Mouse (Mus musculus) stomach, postnatal 0 days (tissue): ENCODE measurements around the gene Pan2. TPM values are rescaled to one million over a fixed set of nuclear protein-coding genes. Genes with fewer than 3 reads are reported as not detected.

Experiments
- ATAC-seq: fragments of 200-750 bp; cut with Nextera tagmentation; 2 replicates; pipeline ENCODE4 v1.8.0; 2017; ENCODE audit not compliant: low FRiP score, low TSS enrichment
- DNase-seq: peaks from one replicate; pipeline ENCODE4 v3.0.0-alpha.2; 2016; ENCODE audit warnings: low spot score
- H3K27ac ChIP-seq: fragments of 300-500 bp; sonication (generic); replicated peaks from 2 replicates; pipeline ENCODE4 v1.5.1; 2014; ENCODE audit warnings: mild to moderate bottlenecking, control low read depth
- H3K27me3 ChIP-seq: fragments of 300-500 bp; sonication (generic); 2 replicates; pipeline ENCODE4 v1.6.1; 2014; ENCODE audit warnings: low read length; ENCODE audit not compliant: control insufficient read depth, insufficient read depth
- H3K36me3 ChIP-seq: fragments of 300-500 bp; sonication (generic); 2 replicates; pipeline ENCODE4 v1.6.1; 2014; ENCODE audit warnings: low read length, mixed read lengths; ENCODE audit not compliant: control insufficient read depth, insufficient read depth
- H3K4me1 ChIP-seq: fragments of 300-500 bp; sonication (generic); replicated peaks from 2 replicates; pipeline ENCODE4 v1.6.1; 2014; ENCODE audit warnings: antibody characterized with exemption; ENCODE audit not compliant: control insufficient read depth, insufficient read depth
- H3K4me2 ChIP-seq: fragments of 300-500 bp; sonication (generic); replicated peaks from 2 replicates; pipeline ENCODE4 v1.6.1; 2014; ENCODE audit warnings: low read depth, mild to moderate bottlenecking, control low read depth, moderate library complexity
- H3K4me3 ChIP-seq: fragments of 300-500 bp; sonication (generic); 2 replicates; pipeline ENCODE4 v1.5.1; 2014; ENCODE audit warnings: low read depth, low read length, control low read depth
- H3K9ac ChIP-seq: fragments of 300-500 bp; sonication (generic); 2 replicates; pipeline ENCODE4 v1.6.1; 2014; ENCODE audit warnings: mild to moderate bottlenecking, low read length, control low read depth, mixed read lengths
- H3K9me3 ChIP-seq: fragments of 300-500 bp; sonication (generic); 2 replicates; pipeline ENCODE4 v1.6.1; 2016; ENCODE audit warnings: low read length; ENCODE audit not compliant: control insufficient read depth
- CTCF ChIP-seq: IDR thresholded peaks from 2 replicates; pipeline ENCODE4 v1.5.1; 2016; ENCODE audit warnings: antibody characterized with exemption, low read depth, mild to moderate bottlenecking, moderate library complexity
- EP300 ChIP-seq: optimal IDR thresholded peaks from 2 replicates; pipeline ENCODE3; 2016; ENCODE audit warnings: antibody characterized with exemption
- WGBS: fragments of 180-500 bp; shearing (Covaris S2); extraction: QIAGEN DNeasy Blood & Tissue Kit; methylation state at CpG from one replicate; pipeline ENCODE4 v1.1.7; 2014; 5-methylcytosine and 5-hydroxymethylcytosine counted together
- polyA plus RNA-seq: library from polyadenylated mRNA; unstranded; fragments of >200 nt; fragmentation: Nextera tagmentation; extraction: Ambion mirVana; gene quantifications from 2 replicates; pipeline ENCODE4 v1.2.1, GENCODE M21; 2015

Gene Pan2
- polyA plus RNA-seq, 1 experiment from 2014 or later, result 12.6 TPM

DNA sequence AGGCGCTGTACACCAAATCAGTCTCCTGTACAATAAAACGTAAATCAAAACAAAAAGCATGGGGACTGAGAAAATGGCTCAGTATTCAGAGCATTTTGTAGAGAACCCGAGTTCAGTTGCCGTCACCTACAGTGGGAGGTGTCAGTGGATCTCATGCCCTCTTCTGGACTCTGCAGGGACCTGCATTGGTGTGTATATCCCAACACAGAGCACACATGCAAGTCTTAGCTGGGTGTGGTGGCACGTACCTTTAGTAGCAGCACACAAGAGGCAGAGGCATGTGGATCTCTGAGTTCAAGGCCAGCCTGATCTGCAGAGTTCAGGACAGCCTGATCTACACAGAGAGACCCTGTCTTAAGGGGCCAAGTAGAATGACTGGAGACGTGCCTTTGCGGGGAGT is 6.5 kb downstream of the Pan2 start:
- no peak overlapping the region for H3K27ac ChIP-seq
- no peaks in the 10 kb centered on the region for H3K9me3 ChIP-seq
- no peak overlapping the region for H3K9ac ChIP-seq
- no peak overlapping the region for H3K4me2 ChIP-seq
- DNase-seq (no peak), ATAC-seq (no peak)
- H3K36me3 ChIP-seq, result peaks cover 17% of the 10 kb centered on the region
- no peak for TF ChIP-seq EP300
- 0 out of 2 replicates have a peak, but pooled peaks have one; percentile 11 for TF ChIP-seq CTCF
- H3K4me1 ChIP-seq, result no peaks in the 10 kb centered on the region
- WGBS, result 83% methylated on average over 7 of the region's 7 CpGs
- H3K4me3 ChIP-seq, result no peak overlapping the region
- H3K27me3 ChIP-seq, result no peaks in the 10 kb centered on the region

DNA sequence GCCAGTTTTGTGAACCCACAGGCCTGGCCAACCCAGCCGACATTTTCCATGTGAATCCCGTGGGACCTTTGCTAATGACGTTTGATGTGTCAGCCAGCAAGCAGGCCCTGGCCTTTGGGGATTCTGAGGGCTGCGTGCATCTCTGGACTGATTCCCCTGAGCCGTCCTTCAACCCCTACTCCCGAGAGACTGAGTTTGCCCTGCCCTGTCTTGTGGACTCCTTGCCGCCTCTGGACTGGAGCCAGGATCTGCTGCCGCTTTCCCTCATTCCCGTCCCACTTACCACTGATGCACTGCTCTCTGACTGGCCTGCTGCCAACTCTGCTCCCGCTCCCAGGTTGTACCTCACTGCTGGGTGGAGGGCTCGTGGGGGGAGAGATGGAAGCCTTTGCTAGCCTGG is 7.0 kb downstream of the Pan2 start:
- Histone ChIP-seq H3K36me3 (peaks cover 17% of the 10 kb centered on the region), H3K9ac (no peak overlapping the region), H3K27ac (0 out of 2 replicates have a peak overlapping the region, but pooled peaks have one; percentile 2), H3K4me3 (no peak overlapping the region), H3K4me2 (no peak overlapping the region), H3K27me3 (no peaks in the 10 kb centered on the region), H3K4me1 (no peaks in the 10 kb centered on the region), H3K9me3 (no peaks in the 10 kb centered on the region)
- DNase-seq (peak; percentile 63), ATAC-seq (peak; percentile 28; the same call in 1 of the 2 replicates)
- TF ChIP-seq CTCF, result no peak
- TF ChIP-seq EP300, result no peak
- 48% methylated on average over 11 of the region's 11 CpGs for WGBS

DNA sequence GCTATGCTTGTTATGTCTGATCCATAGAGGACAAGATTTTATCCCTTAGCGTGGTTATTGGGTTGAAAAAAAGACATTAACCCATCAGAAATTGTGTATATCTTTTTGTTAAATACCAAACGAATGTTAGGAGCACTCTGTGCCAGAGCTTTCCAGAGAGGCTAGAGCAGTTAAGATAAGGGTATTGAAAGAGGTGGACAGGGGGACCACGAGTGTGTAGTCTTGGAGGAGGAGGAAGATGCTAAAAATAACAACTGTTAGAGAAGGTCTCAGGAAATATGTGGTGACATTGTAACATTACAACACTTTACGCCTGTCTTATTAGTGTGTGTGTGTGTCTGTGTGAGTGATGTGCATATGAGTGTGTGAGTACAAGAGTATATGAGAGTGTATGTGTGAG is 7.8 kb downstream of the Pan2 start:
- Histone ChIP-seq H3K4me2 (no peak overlapping the region), H3K9me3 (no peaks in the 10 kb centered on the region), H3K27ac (no peak overlapping the region), H3K36me3 (peaks cover 19% of the 10 kb centered on the region), H3K9ac (no peak overlapping the region), H3K4me1 (no peaks in the 10 kb centered on the region), H3K27me3 (no peaks in the 10 kb centered on the region), H3K4me3 (no peak overlapping the region)
- DNase-seq (no peak), ATAC-seq (no peak)
- no peak for TF ChIP-seq EP300
- no peak for TF ChIP-seq CTCF
- 66% methylated on average over 4 of the region's 4 CpGs for WGBS

DNA sequence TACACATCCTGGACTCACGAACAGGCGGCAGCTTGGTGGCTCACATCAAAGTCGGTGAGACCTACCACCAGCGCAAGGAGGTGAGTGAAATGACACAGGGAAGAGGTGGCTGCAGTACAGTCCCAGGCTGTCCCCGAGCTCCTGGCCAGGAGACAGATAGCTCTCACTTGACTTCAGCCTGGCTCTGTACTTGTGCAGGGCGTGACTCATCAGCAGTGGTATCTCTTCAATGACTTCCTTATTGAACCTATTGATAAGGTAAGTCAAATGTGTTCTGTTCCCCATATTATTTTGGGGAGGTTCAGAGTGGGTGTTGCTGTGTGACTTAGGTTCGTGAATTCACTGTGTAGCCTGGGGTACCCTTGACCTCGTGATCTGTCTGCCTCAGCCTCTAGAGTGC is 12.4 kb downstream of the Pan2 start:
- peaks cover 22% of the 10 kb centered on the region for H3K36me3 ChIP-seq
- H3K4me1 ChIP-seq, result no peaks in the 10 kb centered on the region
- 91% methylated on average over 8 of the region's 8 CpGs for WGBS
- ATAC-seq, result no peak
- TF ChIP-seq EP300 (no peak), CTCF (no peak)
- H3K27me3 ChIP-seq, result no peaks in the 10 kb centered on the region
- H3K9me3 ChIP-seq, result no peaks in the 10 kb centered on the region
- no peak overlapping the region for H3K4me2 ChIP-seq
- H3K9ac ChIP-seq, result no peak overlapping the region
- H3K4me3 ChIP-seq, result no peak overlapping the region
- no peak for DNase-seq
- H3K27ac ChIP-seq, result no peak overlapping the region

DNA sequence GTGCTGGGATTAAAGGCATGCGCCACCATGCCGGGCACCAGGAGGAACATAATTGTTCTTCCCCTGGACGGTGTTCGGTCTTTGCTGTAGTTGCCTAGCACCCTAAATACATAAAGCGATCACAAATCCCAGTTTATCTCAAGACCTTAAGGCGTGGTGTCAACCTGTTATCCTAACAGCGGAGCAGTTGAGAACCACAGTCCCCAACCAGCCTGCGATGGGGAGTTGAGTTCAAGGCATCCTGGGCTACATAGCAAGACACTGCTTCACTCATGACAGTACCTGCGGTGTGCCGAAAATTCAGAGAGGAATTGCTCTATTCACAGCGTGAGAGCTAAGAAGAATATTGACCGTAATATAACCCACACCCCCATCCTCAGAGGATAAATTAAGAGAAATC is 18.5 kb downstream of the Pan2 start:
- DNase-seq (peak; percentile 25), ATAC-seq (no peak; the same call in 1 of the 2 replicates)
- no peaks in the 10 kb centered on the region for H3K9me3 ChIP-seq
- peak overlapping the region; percentile 76 for H3K4me3 ChIP-seq
- H3K4me2 ChIP-seq, result peak overlapping the region; percentile 82
- no peak overlapping the region for H3K27ac ChIP-seq
- peak overlapping the region; percentile 13; the same call in 1 of the 2 replicates for H3K9ac ChIP-seq
- H3K4me1 ChIP-seq, result peaks cover 4% of the 10 kb centered on the region; the same call in 1 of the 2 replicates
- no peak for TF ChIP-seq EP300
- no peak for TF ChIP-seq CTCF
- no peaks in the 10 kb centered on the region for H3K27me3 ChIP-seq
- WGBS, result 34% methylated on average over 12 of the region's 12 CpGs
- H3K36me3 ChIP-seq, result peaks cover 27% of the 10 kb centered on the region

DNA sequence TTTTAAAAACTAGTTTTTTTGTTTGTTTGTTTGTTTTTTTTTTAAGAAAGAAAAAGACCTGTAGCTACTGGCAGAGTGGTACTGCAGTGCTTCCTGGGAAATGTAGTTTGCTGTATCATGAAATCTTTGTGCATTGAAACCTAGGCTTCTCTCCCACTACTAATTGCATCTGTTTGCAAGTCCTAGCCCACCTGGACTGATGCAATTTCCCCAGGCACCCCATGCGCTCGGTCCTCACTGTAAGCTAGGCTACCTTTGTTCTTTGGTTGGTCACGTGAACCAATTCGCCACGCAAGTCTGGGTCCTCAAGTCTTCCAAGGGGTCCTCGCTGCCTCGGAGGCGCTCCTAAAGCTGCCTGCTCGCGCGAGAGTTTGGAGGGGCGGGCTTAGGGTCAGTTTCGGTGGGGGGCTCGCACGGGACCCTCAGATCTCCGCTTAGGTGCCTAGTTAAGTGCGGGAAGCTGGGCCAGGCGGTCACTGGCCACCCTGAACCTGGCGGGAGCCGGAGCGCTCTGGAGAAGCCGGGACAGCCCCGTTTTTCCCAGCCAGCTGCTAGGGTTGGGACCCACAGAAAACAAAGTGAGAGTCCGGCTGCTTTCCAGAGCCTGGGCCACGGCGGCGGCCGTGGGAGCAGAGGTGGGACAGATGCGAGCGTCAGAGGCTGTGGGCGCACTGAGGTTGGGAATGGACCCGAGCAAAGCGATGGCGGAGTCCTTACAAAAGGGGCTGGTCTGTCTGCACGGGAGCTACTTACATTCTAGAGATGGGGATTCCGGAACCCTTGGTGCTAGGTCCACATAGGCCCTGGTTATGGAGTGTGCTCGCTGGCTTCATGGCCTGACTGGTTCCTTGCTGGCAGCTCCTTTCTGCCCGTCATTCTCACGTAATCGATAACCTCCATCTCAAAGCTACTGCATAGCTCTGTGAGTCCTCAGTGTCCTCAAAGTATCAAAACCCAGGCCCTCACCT is 19.3 kb downstream of the Pan2 start, which contains the start of gene Cnpy2:
Gene Cnpy2 (plus strand): TSS at position 319 of the 968 bp plus-strand sequence.
- H3K4me3 ChIP-seq, result peak within 1 kb of the TSS; percentile 76
- DNase-seq (peak; percentile 89), ATAC-seq (peak; percentile 88)
- H3K9me3 ChIP-seq, result no peaks in the 10 kb centered on the region
- H3K36me3 ChIP-seq, result peaks cover 32% of the 10 kb centered on the region
- H3K4me2 ChIP-seq, result peak within 1 kb of the TSS; percentile 82
- H3K27me3 ChIP-seq, result no peaks in the 10 kb centered on the region
- peak within 1 kb of the TSS; percentile 98 for H3K9ac ChIP-seq
- whole genome bisulfite sequencing, result under 1% methylated on average over 40 of the region's 40 CpGs
- H3K4me1 ChIP-seq, result peaks cover 4% of the 10 kb centered on the region; the same call in 1 of the 2 replicates
- peak within 1 kb of the TSS; percentile 97 for H3K27ac ChIP-seq
- peak; percentile 91 for TF ChIP-seq EP300
- no peak for TF ChIP-seq CTCF
